Mouse (Mus musculus) MEL (cell line): ENCODE results near the gene Edem1. TPM values are rescaled to one million over a fixed set of nuclear protein-coding genes. Genes with fewer than 3 reads are reported as not detected.

ENCODE experiments used
- DNase-seq: peaks from one replicate; pipeline ENCODE4 v3.0.0; 2011; ENCODE audit warnings: low read depth, low spot score
- H3K27ac ChIP-seq: 2 replicates; pipeline ENCODE4 v1.5.1; 2012; ENCODE audit warnings: low read depth, mild to moderate bottlenecking, control low read depth, low read length, moderate library complexity; ENCODE audit not compliant: control insufficient read depth
- H3K27me3 ChIP-seq, 2 experiments: fragments of 150-350 bp in 1 of 2; sonication (generic) in 1 of 2; 2 replicates each; pipeline ENCODE4 v1.6.1; 2012; ENCODE audit warnings: low read length in 2 of 2, mild to moderate bottlenecking in 2 of 2, improper control_type of control experiment in 1 of 2, moderate library complexity in 1 of 2; ENCODE audit not compliant: insufficient read depth in 2 of 2, control insufficient read depth in 1 of 2
- H3K36me3 ChIP-seq, 2 experiments: 2 replicates each; pipeline ENCODE4 v1.6.1; 2012 to 2014; ENCODE audit warnings: low read length in 2 of 2, improper control_type of control experiment in 1 of 2, inconsistent platforms in 1 of 2, mild to moderate bottlenecking in 1 of 2; ENCODE audit not compliant: insufficient read depth in 2 of 2, control insufficient read depth in 1 of 2
- H3K4me1 ChIP-seq, 2 experiments: fragments of 150-350 bp in 1 of 2; sonication (generic) in 1 of 2; 2 replicates each; pipeline ENCODE4 v1.6.1; 2012; ENCODE audit warnings: low read length in 2 of 2, improper control_type of control experiment in 1 of 2, mild to moderate bottlenecking in 1 of 2; ENCODE audit not compliant: insufficient read depth in 2 of 2, control insufficient read depth in 1 of 2
- H3K4me3 ChIP-seq, 2 experiments: fragments of 150-350 bp in 1 of 2; sonication (generic) in 1 of 2; 2 replicates each; pipeline ENCODE4 v1.5.1; 2012; ENCODE audit warnings: low read depth in 2 of 2, low read length in 2 of 2, mild to moderate bottlenecking in 2 of 2, moderate library complexity in 2 of 2, control low read depth in 1 of 2, improper control_type of control experiment in 1 of 2; ENCODE audit not compliant: control insufficient read depth in 1 of 2, insufficient read depth in 1 of 2
- H3K79me2 ChIP-seq: 2 replicates; pipeline ENCODE4 v1.6.1; 2012; ENCODE audit warnings: mild to moderate bottlenecking, low read length, moderate library complexity; ENCODE audit not compliant: control insufficient read depth, poor library complexity, insufficient read depth
- H3K9ac ChIP-seq: 2 replicates; pipeline ENCODE4 v1.6.1; 2012; ENCODE audit warnings: low read depth, mild to moderate bottlenecking, control low read depth, low read length, moderate library complexity; ENCODE audit not compliant: control insufficient read depth, poor library complexity, severe bottlenecking
- H3K9me3 ChIP-seq: fragments of 150-350 bp; sonication (generic); replicated peaks from 2 replicates; pipeline ENCODE4 v1.6.1; 2012; ENCODE audit warnings: mild to moderate bottlenecking, low read length, improper control_type of control experiment, moderate library complexity; ENCODE audit not compliant: insufficient read depth
- BHLHE40 ChIP-seq: IDR thresholded peaks from 2 replicates; pipeline ENCODE4 v1.6.1; 2012; ENCODE audit warnings: low read depth, mild to moderate bottlenecking, inconsistent platforms, low read length, improper control_type of control experiment, borderline replicate concordance
- CHD1 ChIP-seq: IDR thresholded peaks from 2 replicates; pipeline ENCODE4 v1.6.1; 2012; ENCODE audit warnings: low read depth, mild to moderate bottlenecking, inconsistent platforms, low read length, improper control_type of control experiment
- CTCF ChIP-seq, 3 experiments: IDR thresholded peaks in 2 of 3; conservative IDR thresholded peaks in 1 of 3; 2 replicates each; pipeline ENCODE4 v1.5.1; 2011 to 2012; ENCODE audit warnings: low read length in 3 of 3, low read depth in 2 of 3, mild to moderate bottlenecking in 2 of 3, improper control_type of control experiment in 1 of 3, inconsistent platforms in 1 of 3, mixed read lengths in 1 of 3, moderate library complexity in 1 of 3; ENCODE audit not compliant: control insufficient read depth in 1 of 3, insufficient read depth in 1 of 3, poor library complexity in 1 of 3, severe bottlenecking in 1 of 3
- EP300 ChIP-seq, 2 experiments: IDR thresholded peaks; 2 replicates each; pipeline ENCODE4 v1.6.1; 2011; ENCODE audit warnings: improper control_type of control experiment in 2 of 2, low read length in 2 of 2, low read depth in 1 of 2, mild to moderate bottlenecking in 1 of 2
- ETS1 ChIP-seq: IDR thresholded peaks from 2 replicates; pipeline ENCODE4 v1.6.1; 2012; ENCODE audit warnings: low read depth, mild to moderate bottlenecking, inconsistent platforms, low read length, improper control_type of control experiment, moderate library complexity
- GABPA ChIP-seq: IDR thresholded peaks from 2 replicates; pipeline ENCODE4 v1.6.1; 2012; ENCODE audit warnings: low read depth, mild to moderate bottlenecking, inconsistent platforms, low read length, improper control_type of control experiment, moderate library complexity
- HCFC1 ChIP-seq: IDR thresholded peaks from 2 replicates; pipeline ENCODE4 v1.6.1; 2012; ENCODE audit warnings: low read depth, mild to moderate bottlenecking, inconsistent platforms, low read length, improper control_type of control experiment, moderate library complexity
- JUND ChIP-seq: IDR thresholded peaks from 2 replicates; pipeline ENCODE4 v1.6.1; 2011; ENCODE audit warnings: low read depth, mild to moderate bottlenecking, improper control_type of control experiment, low read length
- KAT2A ChIP-seq: conservative IDR thresholded peaks from 2 replicates; pipeline ENCODE4 v1.6.1; 2012; ENCODE audit warnings: low read depth, low read length, improper control_type of control experiment, inconsistent platforms
- MAFK ChIP-seq: IDR thresholded peaks from 2 replicates; pipeline ENCODE4 v1.6.1; 2011; ENCODE audit warnings: low read depth, mild to moderate bottlenecking, low read length, improper control_type of control experiment, borderline replicate concordance
- MAX ChIP-seq: IDR thresholded peaks from 2 replicates; pipeline ENCODE4 v1.6.1; 2011; ENCODE audit warnings: low read length, improper control_type of control experiment
- MEF2A ChIP-seq: IDR thresholded peaks from 2 replicates; pipeline ENCODE4 v1.6.1; 2014; ENCODE audit warnings: low read depth, mild to moderate bottlenecking, inconsistent platforms, low read length, improper control_type of control experiment; ENCODE audit not compliant: poor library complexity, insufficient replicate concordance, severe bottlenecking; ENCODE audit errors: extremely low read depth
- NRF1 ChIP-seq: IDR thresholded peaks from 2 replicates; pipeline ENCODE4 v1.6.1; 2014; ENCODE audit warnings: low read depth, mild to moderate bottlenecking, inconsistent platforms, low read length, improper control_type of control experiment, moderate library complexity; ENCODE audit not compliant: poor library complexity, insufficient read depth, severe bottlenecking
- POLR2A ChIP-seq, 2 experiments: IDR thresholded peaks; 2 replicates each; pipeline ENCODE4 v1.6.1; 2011 to 2012; ENCODE audit warnings: low read length in 2 of 2, mild to moderate bottlenecking in 2 of 2, control low read depth in 1 of 2, improper control_type of control experiment in 1 of 2, low read depth in 1 of 2, moderate library complexity in 1 of 2; ENCODE audit not compliant: control insufficient read depth in 1 of 2, insufficient read depth in 1 of 2, poor library complexity in 1 of 2
- POLR2AphosphoS2 ChIP-seq: IDR thresholded peaks from 2 replicates; pipeline ENCODE4 v1.6.1; 2011; ENCODE audit warnings: low read length, improper control_type of control experiment
- POLR2AphosphoS5 ChIP-seq: IDR thresholded peaks from 2 replicates; pipeline ENCODE4 v1.6.1; 2012; ENCODE audit warnings: low read depth, borderline replicate concordance, mild to moderate bottlenecking, inconsistent platforms, low read length, moderate library complexity, mixed read lengths
- RAD21 ChIP-seq: IDR thresholded peaks from 2 replicates; pipeline ENCODE4 v1.6.1; 2011; ENCODE audit warnings: mild to moderate bottlenecking, low read depth, low read length, improper control_type of control experiment
- RCOR1 ChIP-seq: IDR thresholded peaks from 2 replicates; pipeline ENCODE4 v1.6.1; 2012; ENCODE audit warnings: low read depth, mild to moderate bottlenecking, inconsistent platforms, low read length, improper control_type of control experiment
- SMC3 ChIP-seq: IDR thresholded peaks from 2 replicates; pipeline ENCODE4 v1.6.1; 2011; ENCODE audit warnings: low read depth, low read length, improper control_type of control experiment
- TBP ChIP-seq: IDR thresholded peaks from 2 replicates; pipeline ENCODE4 v1.8.0; 2011; ENCODE audit warnings: low read depth, low read length, improper control_type of control experiment
- TCF12 ChIP-seq: IDR thresholded peaks from 2 replicates; pipeline ENCODE4 v1.6.1; 2014; ENCODE audit warnings: low read depth, mild to moderate bottlenecking, inconsistent platforms, low read length, improper control_type of control experiment, moderate library complexity
- USF1 ChIP-seq: IDR thresholded peaks from 2 replicates; pipeline ENCODE4 v1.6.1; 2014; ENCODE audit warnings: low read depth, mild to moderate bottlenecking, inconsistent platforms, low read length, improper control_type of control experiment, moderate library complexity
- ZC3H11A ChIP-seq: IDR thresholded peaks from 2 replicates; pipeline ENCODE4 v1.6.1; 2012; ENCODE audit warnings: low read depth, mild to moderate bottlenecking, inconsistent platforms, low read length, improper control_type of control experiment
- ZKSCAN1 ChIP-seq: IDR thresholded peaks from 2 replicates; pipeline ENCODE4 v1.6.1; 2012; ENCODE audit warnings: low read depth, mild to moderate bottlenecking, inconsistent platforms, low read length, improper control_type of control experiment, moderate library complexity
- polyA plus RNA-seq, 2 experiments: library from polyadenylated mRNA; stranded (reverse) in 1 of 2; unstranded in 1 of 2; fragments of >175 nt in 1 of 2; fragments of >200 nt in 1 of 2; gene quantifications; 2 replicates each; pipeline versions ENCODE4 v1.2.1 to v1.2.4; 2012; ENCODE audit warnings: low replicate concordance in 2 of 2, low read depth in 1 of 2; ENCODE audit not compliant: insufficient read length in 2 of 2, insufficient read depth in 1 of 2, missing spikeins in 1 of 2
- total RNA-seq: library from RNA; depleted of rRNA; stranded (reverse); fragments of 300-350 nt; gene quantifications from 2 replicates; pipeline ENCODE4 v1.2.3, GENCODE M21; 2012

Edem1 gene
- total and polyA plus RNA-seq, 3 experiments, result 10.8 to 17.9 TPM; not detected in 1

DNA sequence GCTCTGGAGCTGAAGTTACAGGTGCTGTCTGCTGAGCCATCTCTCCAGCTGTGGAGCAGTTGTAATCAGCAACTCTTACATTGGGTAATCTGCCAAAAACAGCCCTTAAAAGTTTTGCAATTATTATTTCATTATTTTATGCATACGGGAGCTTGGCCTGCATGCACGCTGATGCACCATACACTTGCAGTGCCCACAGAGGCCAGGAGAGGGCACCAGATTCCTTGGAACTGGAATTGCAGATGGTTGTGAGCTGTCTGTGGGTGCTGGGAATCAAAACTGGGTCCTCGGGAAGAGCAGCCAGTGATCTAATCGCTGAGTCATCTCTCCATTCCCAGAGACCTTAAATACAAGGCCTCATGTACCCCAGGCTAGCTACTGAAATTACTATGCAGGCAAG, 52.6 kb downstream of the Edem1 start:
- peak; percentile 47 for DNase-seq
- Histone ChIP-seq H3K9ac (no peak overlapping the region), H3K36me3 (peaks cover 0 to 5% of the 10 kb centered on the region in 2 experiments; a peak in 2 of 4 replicates), H3K79me2 (no peaks in the 10 kb centered on the region), H3K4me1 (peaks cover 3 to 10% of the 10 kb centered on the region in 2 experiments), H3K27me3 (no peaks in the 10 kb centered on the region), H3K9me3 (no peaks in the 10 kb centered on the region), H3K4me3 (no peak overlapping the region), H3K27ac (no peak overlapping the region)
- TF ChIP-seq TBP, result no peak
- TF ChIP-seq ZC3H11A, result no peak
- no peak for TF ChIP-seq GABPA
- TF ChIP-seq RAD21, result peak; percentile 62
- peak; percentile 41 for TF ChIP-seq SMC3
- TF ChIP-seq CTCF (IDR thresholded peaks at IDR 0.05 in 2 of 3, conservative IDR thresholded peaks at IDR 0.05 in 1 of 3; ENCODE audit: control insufficient read depth in 1 of 3, insufficient read depth in 1 of 3, low read depth in 2 of 3, low read length in 3 of 3, poor library complexity in 1 of 3, severe bottlenecking in 1 of 3), result peak; percentile 48 to 64 (median 52)
- no peak for TF ChIP-seq POLR2A (IDR thresholded peaks at IDR 0.05; ENCODE audit: control insufficient read depth in 1 of 2, insufficient read depth in 1 of 2, low read depth in 1 of 2, low read length in 2 of 2, poor library complexity in 1 of 2)
- no peak for TF ChIP-seq TCF12
- TF ChIP-seq ETS1, result 0 out of 2 replicates have a peak, but pooled peaks have one; percentile 18

DNA sequence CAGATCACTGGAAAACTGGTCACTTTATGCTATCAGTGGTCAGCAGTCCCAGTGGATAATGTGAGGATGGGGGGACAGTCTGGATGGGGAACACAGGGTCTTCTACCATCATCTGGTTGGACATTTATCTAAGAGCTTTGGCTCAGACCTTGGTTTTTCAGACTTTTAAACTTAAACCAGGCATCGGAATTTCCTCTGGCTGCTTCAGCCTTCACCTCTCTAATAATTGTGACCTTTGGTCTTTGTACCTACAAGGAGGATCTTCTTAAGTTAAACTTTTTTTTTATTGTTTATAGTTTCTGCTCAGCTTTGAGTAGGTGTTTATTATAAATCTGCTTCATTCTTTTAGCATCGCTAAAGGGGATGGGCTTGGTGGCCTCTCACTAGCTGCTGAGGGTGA, 55.4 kb downstream of the Edem1 start:
- no peaks in the 10 kb centered on the region for H3K79me2 ChIP-seq
- no peak for DNase-seq
- no peak for TF ChIP-seq POLR2AphosphoS2
- TF ChIP-seq SMC3, result no peak
- no peak for TF ChIP-seq POLR2A (IDR thresholded peaks at IDR 0.05; ENCODE audit: control insufficient read depth in 1 of 2, insufficient read depth in 1 of 2, low read depth in 1 of 2, low read length in 2 of 2, poor library complexity in 1 of 2)
- TF ChIP-seq CHD1, result no peak
- no peak for TF ChIP-seq JUND
- no peak for TF ChIP-seq KAT2A
- no peak for TF ChIP-seq BHLHE40
- H3K27me3 ChIP-seq, result no peaks in the 10 kb centered on the region
- H3K9me3 ChIP-seq, result no peaks in the 10 kb centered on the region
- no peak overlapping the region for H3K9ac ChIP-seq
- H3K36me3 ChIP-seq, result peaks cover 0 to 5% of the 10 kb centered on the region in 2 experiments; a peak in 2 of 4 replicates
- no peak overlapping the region for H3K4me3 ChIP-seq
- peaks cover 3 to 8% of the 10 kb centered on the region in 2 experiments for H3K4me1 ChIP-seq
- no peak overlapping the region for H3K27ac ChIP-seq

DNA sequence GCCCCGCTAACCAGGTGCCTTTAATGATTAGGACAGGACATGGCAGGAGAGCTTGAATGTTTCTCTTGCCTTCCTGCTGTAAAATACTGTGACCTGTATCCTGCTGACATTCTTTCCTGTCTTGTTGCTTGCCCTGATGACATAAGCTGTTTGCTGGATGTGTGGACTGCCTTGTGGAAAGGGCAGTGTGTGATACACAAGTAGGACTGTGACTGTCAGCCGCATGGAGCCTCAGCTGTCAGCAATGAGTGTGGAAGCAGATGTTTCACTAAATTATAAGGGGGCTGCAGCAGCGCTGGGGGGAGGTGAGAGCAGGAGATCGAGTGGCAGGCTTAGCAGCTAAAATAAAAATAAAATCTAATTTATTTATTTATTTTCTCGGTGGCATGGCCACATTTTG, 56.2 kb downstream of the Edem1 start:
- H3K79me2 ChIP-seq, result no peaks in the 10 kb centered on the region
- no peak overlapping the region for H3K4me3 ChIP-seq
- no peak overlapping the region for H3K9ac ChIP-seq
- no peak for DNase-seq
- peaks cover 0 to 3% of the 10 kb centered on the region in 2 experiments; a peak in 2 of 4 replicates for H3K36me3 ChIP-seq
- no peak overlapping the region for H3K27ac ChIP-seq
- H3K4me1 ChIP-seq, result peaks cover under 1 to 3% of the 10 kb centered on the region in 2 experiments
- H3K27me3 ChIP-seq, result no peaks in the 10 kb centered on the region
- no peaks in the 10 kb centered on the region for H3K9me3 ChIP-seq
- TF ChIP-seq RCOR1 (no peak), ZKSCAN1 (no peak), USF1 (no peak), MAX (no peak), NRF1 (no peak), EP300 (IDR thresholded peaks at IDR 0.05; ENCODE audit: low read depth in 1 of 2, low read length in 2 of 2) (no peak), ETS1 (no peak), POLR2A (IDR thresholded peaks at IDR 0.05; ENCODE audit: control insufficient read depth in 1 of 2, insufficient read depth in 1 of 2, low read depth in 1 of 2, low read length in 2 of 2, poor library complexity in 1 of 2) (no peak), BHLHE40 (no peak), ZC3H11A (no peak), HCFC1 (no peak), MAFK (no peak), POLR2AphosphoS5 (no peak), CTCF (IDR thresholded peaks at IDR 0.05 in 2 of 3, conservative IDR thresholded peaks at IDR 0.05 in 1 of 3; ENCODE audit: control insufficient read depth in 1 of 3, insufficient read depth in 1 of 3, low read depth in 2 of 3, low read length in 3 of 3, poor library complexity in 1 of 3, severe bottlenecking in 1 of 3) (no peak), MEF2A (no peak)
